Mouse (Mus musculus): ENCODE results near the gene Nisch. TPM values are rescaled to one million over a fixed set of nuclear protein-coding genes. Genes with fewer than 3 reads are reported as not detected.

Gene Nisch
- polyA plus RNA-seq, 1 experiment from 2014 or later, result 354 TPM

- no peaks in the 10 kb centered on the region for H3K36me3 ChIP-seq (ENCODE audit: control insufficient read depth, insufficient read depth, low read length)
- H3K27ac ChIP-seq (ENCODE audit: low read length), result peak overlapping the region; percentile 79
Measured at GRCm38 (mm10) chr14:31128101-31128825, 88.5 kb downstream of the Nisch start.

DNA sequence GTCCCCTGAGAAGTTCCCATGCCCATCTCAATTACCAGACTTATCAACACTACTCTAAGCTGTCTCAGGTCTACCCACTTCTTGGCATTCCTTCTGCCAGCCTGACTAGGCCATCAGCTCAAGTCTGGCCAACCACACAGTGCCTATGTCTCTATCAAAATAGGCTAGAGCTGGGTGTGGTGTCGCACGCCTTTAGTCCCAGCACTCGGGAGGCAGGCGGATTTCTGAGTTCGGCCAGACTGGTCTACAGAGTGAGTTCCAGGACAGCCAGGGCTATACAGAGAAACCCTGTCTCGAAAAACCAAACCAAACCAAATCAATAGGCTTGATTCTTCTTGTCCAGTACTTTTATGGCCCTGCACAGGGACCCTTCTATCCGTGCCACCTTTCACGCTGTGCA lies 89.9 kb downstream of the Nisch start:
- Histone ChIP-seq H3K27me3 (ENCODE audit: control insufficient read depth, insufficient read depth, low read depth, low read length) (no peaks in the 10 kb centered on the region), H3K9ac (ENCODE audit: low read depth, low read length) (no peak overlapping the region), H3K4me2 (ENCODE audit: low read length) (no peak overlapping the region), H3K4me3 (ENCODE audit: low read depth, low read length) (no peak overlapping the region), H3K36me3 (ENCODE audit: control insufficient read depth, insufficient read depth, low read length) (peaks cover 2% of the 10 kb centered on the region; the same call in 1 of the 2 replicates), H3K4me1 (ENCODE audit: control insufficient read depth, insufficient read depth, low read length) (peaks cover 33% of the 10 kb centered on the region), H3K9me3 (replicated peaks; ENCODE audit: control insufficient read depth, low read length, poor library complexity, severe bottlenecking) (no peaks in the 10 kb centered on the region), H3K27ac (ENCODE audit: low read length) (no peak overlapping the region)
- WGBS, result 91% methylated on average over 8 of the region's 8 CpGs
- no peak for ATAC-seq

More at GRCm38 (mm10) chr14:31128101-31128825, 88.5 kb downstream of the Nisch start:
- Histone ChIP-seq H3K4me1 (ENCODE audit: control insufficient read depth, insufficient read depth, low read length) (peaks cover 46% of the 10 kb centered on the region), H3K27me3 (ENCODE audit: control insufficient read depth, insufficient read depth, low read depth, low read length) (no peaks in the 10 kb centered on the region), H3K4me2 (ENCODE audit: low read length) (peak overlapping the region; percentile 88), H3K4me3 (ENCODE audit: low read depth, low read length) (peak overlapping the region; percentile 83), H3K9me3 (replicated peaks; ENCODE audit: control insufficient read depth, low read length, poor library complexity, severe bottlenecking) (no peaks in the 10 kb centered on the region), H3K9ac (ENCODE audit: low read depth, low read length) (peak overlapping the region; percentile 82)
- WGBS, result under 1% methylated on average over 23 of the region's 23 CpGs
- peak; percentile 11 for ATAC-seq

DNA sequence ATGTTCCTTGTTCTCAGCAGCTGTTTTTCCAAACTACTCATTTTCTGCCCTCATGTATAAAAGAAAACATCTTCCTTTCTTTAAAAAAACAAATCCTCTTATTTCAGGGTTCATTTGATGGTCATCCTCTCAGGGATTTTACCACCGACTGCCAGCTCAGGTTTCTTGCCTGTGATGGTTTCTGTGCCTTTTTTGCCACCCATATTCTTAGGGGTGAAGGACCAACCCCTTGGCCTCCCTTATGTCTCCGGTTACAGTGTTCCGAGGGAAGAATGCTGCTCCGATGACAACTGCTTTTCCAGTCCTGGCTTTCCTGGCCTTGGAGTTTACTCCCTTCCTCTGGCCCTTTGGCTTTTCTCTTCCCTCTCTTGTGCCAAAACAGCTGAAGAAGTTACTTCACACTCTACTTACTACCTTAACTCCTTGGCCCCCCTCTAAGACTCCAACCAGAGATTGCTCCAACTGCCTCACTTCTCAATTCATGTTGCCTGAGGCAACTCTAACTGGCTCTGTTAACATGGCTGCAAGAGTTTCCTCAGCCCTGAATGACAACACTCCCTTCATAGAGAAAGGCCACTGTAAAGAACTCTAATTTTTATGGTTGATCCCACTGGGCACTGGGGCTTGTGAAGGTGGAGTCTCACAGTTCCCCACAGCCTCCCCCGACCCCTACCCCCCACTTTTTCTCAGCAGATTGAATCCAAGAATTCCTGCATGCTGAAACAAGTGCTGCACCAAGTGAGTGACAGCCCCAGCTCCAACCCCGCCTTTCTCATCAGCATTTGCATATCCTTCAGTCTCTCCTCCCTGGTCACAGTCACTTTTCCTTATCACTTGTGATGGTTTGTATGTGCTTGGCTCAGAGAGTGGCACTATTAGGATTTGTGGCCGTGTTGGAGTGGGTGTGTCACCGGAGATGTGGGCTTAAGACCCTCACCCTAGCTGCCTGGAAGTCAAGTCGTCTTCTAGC lies 91.4 kb downstream of the Nisch start:
- H3K36me3 ChIP-seq (ENCODE audit: control insufficient read depth, insufficient read depth, low read length), result peaks cover 11% of the 10 kb centered on the region
- no peaks in the 10 kb centered on the region for H3K9me3 ChIP-seq (replicated peaks; ENCODE audit: control insufficient read depth, low read length, poor library complexity, severe bottlenecking)
- H3K27ac ChIP-seq (ENCODE audit: low read length), result no peak overlapping the region
- no peak overlapping the region for H3K4me3 ChIP-seq (ENCODE audit: low read depth, low read length)
- no peak for ATAC-seq
- 71% methylated on average over 9 of the region's 9 CpGs for WGBS
- no peaks in the 10 kb centered on the region for H3K27me3 ChIP-seq (ENCODE audit: control insufficient read depth, insufficient read depth, low read depth, low read length)
- peaks cover 32% of the 10 kb centered on the region for H3K4me1 ChIP-seq (ENCODE audit: control insufficient read depth, insufficient read depth, low read length)
- no peak overlapping the region for H3K9ac ChIP-seq (ENCODE audit: low read depth, low read length)
- no peak overlapping the region for H3K4me2 ChIP-seq (ENCODE audit: low read length)

Other genes starting within 250 kb of the Nisch start
- gene Glt8d1, start 215.5 kb downstream of the Nisch start, polyA plus RNA-seq (2015; fragmentation: Nextera tagmentation; extraction: Ambion mirVana), result 60.5 and 63.9 TPM in 2 replicates
- gene Spcs1, start 215.3 kb downstream of the Nisch start, polyA plus RNA-seq (2015; fragmentation: Nextera tagmentation; extraction: Ambion mirVana), result 329 and 337 TPM in 2 replicates
- 118 and 128 TPM in 2 replicates for gene Pbrm1, start 197.8 kb downstream of the Nisch start, polyA plus RNA-seq (2015; fragmentation: Nextera tagmentation; extraction: Ambion mirVana)
- 46.4 and 49.3 TPM in 2 replicates for gene Gnl3, start 197.8 kb downstream of the Nisch start, polyA plus RNA-seq (2015; fragmentation: Nextera tagmentation; extraction: Ambion mirVana)
- gene Smim4, start 88.0 kb downstream of the Nisch start, polyA plus RNA-seq (2015; fragmentation: Nextera tagmentation; extraction: Ambion mirVana), result 38.4 and 57.0 TPM in 2 replicates
- gene Nt5dc2, start 85.9 kb downstream of the Nisch start, polyA plus RNA-seq (2015; fragmentation: Nextera tagmentation; extraction: Ambion mirVana), result 170 and 199 TPM in 2 replicates
- 11.2 and 15.4 TPM in 2 replicates for gene Stab1, start 48.3 kb downstream of the Nisch start, polyA plus RNA-seq (2015; fragmentation: Nextera tagmentation; extraction: Ambion mirVana)
- gene Tnnc1, start 8.6 kb downstream of the Nisch start, polyA plus RNA-seq (2015; fragmentation: Nextera tagmentation; extraction: Ambion mirVana), result 2.4 and 3.3 TPM in 2 replicates
- 0.46 and 0.61 TPM in 2 replicates for gene Sema3g, start 914 bp upstream of the Nisch start, polyA plus RNA-seq (2015; fragmentation: Nextera tagmentation; extraction: Ambion mirVana)
- gene Phf7, start 34.4 kb upstream of the Nisch start, polyA plus RNA-seq (2015; fragmentation: Nextera tagmentation; extraction: Ambion mirVana), result 10.2 and 10.8 TPM in 2 replicates
- 116 and 125 TPM in 2 replicates for gene Bap1, start 34.5 kb upstream of the Nisch start, polyA plus RNA-seq (2015; fragmentation: Nextera tagmentation; extraction: Ambion mirVana)
- 4.9 TPM in 2 replicates for gene Dnah1, start 107.0 kb upstream of the Nisch start, polyA plus RNA-seq (2015; fragmentation: Nextera tagmentation; extraction: Ambion mirVana)
- 88.8 and 94.5 TPM in 2 replicates for gene Capn7, start 119.7 kb upstream of the Nisch start, polyA plus RNA-seq (2015; fragmentation: Nextera tagmentation; extraction: Ambion mirVana)
- gene Sh3bp5, start 219.1 kb upstream of the Nisch start, polyA plus RNA-seq (2015; fragmentation: Nextera tagmentation; extraction: Ambion mirVana), result 156 and 158 TPM in 2 replicates